Mouse (Mus musculus): ENCODE measurements around the gene Nepro. TPM values are rescaled to one million over a fixed set of nuclear protein-coding genes. Genes with fewer than 3 reads are reported as not detected.

Nepro gene
- polyA plus RNA-seq, 1 experiment from 2014 or later: 13.2 TPM

- Histone ChIP-seq H3K4me1 (replicated peaks; ENCODE audit: control insufficient read depth, insufficient read depth, low read length) (0 out of 2 replicates have a peak, but pooled peaks cover 4% of the 10 kb centered on the region), H3K36me3 (ENCODE audit: control insufficient read depth, insufficient read depth, low read length) (no peaks in the 10 kb centered on the region), H3K9me3 (ENCODE audit: control insufficient read depth, low read length) (no peaks in the 10 kb centered on the region), H3K27ac (ENCODE audit: low read depth, low read length) (peak overlapping the region; percentile 39; the same call in 1 of the 2 replicates), H3K4me2 (ENCODE audit: low read depth, low read length, severe bottlenecking) (no peak overlapping the region), H3K4me3 (ENCODE audit: low read depth, low read length) (no peak overlapping the region), H3K9ac (ENCODE audit: low read length) (no peak overlapping the region), H3K27me3 (ENCODE audit: control insufficient read depth, insufficient read depth, low read length) (no peaks in the 10 kb centered on the region)
- WGBS: 47% methylated on average over 12 of the region's 12 CpGs
- ATAC-seq (replicated peaks; ENCODE audit: low FRiP score) (peak; percentile 61), DNase-seq (ENCODE audit: low spot score) (peak; percentile 52)
Measured at GRCm38 (mm10) chr16:44695859-44696620, 28.1 kb upstream of the Nepro start.

- 93% methylated on average over 5 of the region's 5 CpGs for WGBS
- ATAC-seq (replicated peaks; ENCODE audit: low FRiP score): no peak
Measured at GRCm38 (mm10) chr16:44697473-44698205, 26.5 kb upstream of the Nepro start.

GRCm38 (mm10) chr16:44701155-44701554, 22.9 kb upstream of the Nepro start:
- Histone ChIP-seq H3K27ac (ENCODE audit: low read depth, low read length) (no peak overlapping the region), H3K9me3 (ENCODE audit: control insufficient read depth, low read length) (no peaks in the 10 kb centered on the region), H3K4me3 (ENCODE audit: low read depth, low read length) (no peak overlapping the region), H3K27me3 (ENCODE audit: control insufficient read depth, insufficient read depth, low read length) (no peaks in the 10 kb centered on the region), H3K4me1 (replicated peaks; ENCODE audit: control insufficient read depth, insufficient read depth, low read length) (0 out of 2 replicates have a peak, but pooled peaks cover 2% of the 10 kb centered on the region), H3K36me3 (ENCODE audit: control insufficient read depth, insufficient read depth, low read length) (no peaks in the 10 kb centered on the region), H3K4me2 (ENCODE audit: low read depth, low read length, severe bottlenecking) (no peak overlapping the region), H3K9ac (ENCODE audit: low read length) (no peak overlapping the region)
- no peak for DNase-seq (ENCODE audit: low spot score)
- 75% methylated on average over 3 of the region's 3 CpGs for WGBS
- ATAC-seq (replicated peaks; ENCODE audit: low FRiP score): no peak

More at GRCm38 (mm10) chr16:44697473-44698205, 26.5 kb upstream of the Nepro start:
- Histone ChIP-seq H3K4me1 (replicated peaks; ENCODE audit: control insufficient read depth, insufficient read depth, low read length) (0 out of 2 replicates have a peak, but pooled peaks cover 4% of the 10 kb centered on the region), H3K4me3 (ENCODE audit: low read depth, low read length) (no peak overlapping the region), H3K27me3 (ENCODE audit: control insufficient read depth, insufficient read depth, low read length) (no peaks in the 10 kb centered on the region), H3K9me3 (ENCODE audit: control insufficient read depth, low read length) (no peaks in the 10 kb centered on the region), H3K27ac (ENCODE audit: low read depth, low read length) (no peak overlapping the region), H3K9ac (ENCODE audit: low read length) (no peak overlapping the region), H3K4me2 (ENCODE audit: low read depth, low read length, severe bottlenecking) (no peak overlapping the region), H3K36me3 (ENCODE audit: control insufficient read depth, insufficient read depth, low read length) (no peaks in the 10 kb centered on the region)
- DNase-seq (ENCODE audit: low spot score): no peak

GRCm38 (mm10) chr16:44702272-44702671, 21.8 kb upstream of the Nepro start:
- Histone ChIP-seq H3K9ac (ENCODE audit: low read length) (no peak overlapping the region), H3K4me1 (replicated peaks; ENCODE audit: control insufficient read depth, insufficient read depth, low read length) (0 out of 2 replicates have a peak, but pooled peaks cover 2% of the 10 kb centered on the region), H3K27ac (ENCODE audit: low read depth, low read length) (no peak overlapping the region), H3K27me3 (ENCODE audit: control insufficient read depth, insufficient read depth, low read length) (no peaks in the 10 kb centered on the region), H3K4me3 (ENCODE audit: low read depth, low read length) (no peak overlapping the region), H3K9me3 (ENCODE audit: control insufficient read depth, low read length) (no peaks in the 10 kb centered on the region), H3K4me2 (ENCODE audit: low read depth, low read length, severe bottlenecking) (no peak overlapping the region), H3K36me3 (ENCODE audit: control insufficient read depth, insufficient read depth, low read length) (no peaks in the 10 kb centered on the region)
- ATAC-seq (replicated peaks; ENCODE audit: low FRiP score) (no peak), DNase-seq (ENCODE audit: low spot score) (no peak)
- 72% methylated on average over 5 of the region's 5 CpGs for WGBS

- 0 out of 2 replicates have a peak, but pooled peaks cover 2% of the 10 kb centered on the region for H3K4me1 ChIP-seq (replicated peaks; ENCODE audit: control insufficient read depth, insufficient read depth, low read length)
- H3K9me3 ChIP-seq (ENCODE audit: control insufficient read depth, low read length): no peaks in the 10 kb centered on the region
- 66% methylated on average over 4 of the region's 4 CpGs for WGBS
- DNase-seq (ENCODE audit: low spot score): no peak
- H3K9ac ChIP-seq (ENCODE audit: low read length): no peak overlapping the region
- H3K27ac ChIP-seq (ENCODE audit: low read depth, low read length): no peak overlapping the region
- no peak overlapping the region for H3K4me2 ChIP-seq (ENCODE audit: low read depth, low read length, severe bottlenecking)
- H3K27me3 ChIP-seq (ENCODE audit: control insufficient read depth, insufficient read depth, low read length): no peaks in the 10 kb centered on the region
- no peak for ATAC-seq (replicated peaks; ENCODE audit: low FRiP score)
- H3K36me3 ChIP-seq (ENCODE audit: control insufficient read depth, insufficient read depth, low read length): no peaks in the 10 kb centered on the region
- no peak overlapping the region for H3K4me3 ChIP-seq (ENCODE audit: low read depth, low read length)
Measured at GRCm38 (mm10) chr16:44703458-44703857, 20.6 kb upstream of the Nepro start.

- peaks cover 3% of the 10 kb centered on the region; the same call in 1 of the 2 replicates for H3K4me1 ChIP-seq (replicated peaks; ENCODE audit: control insufficient read depth, insufficient read depth, low read length)
- WGBS: 32% methylated on average over 10 of the region's 10 CpGs
- H3K36me3 ChIP-seq (ENCODE audit: control insufficient read depth, insufficient read depth, low read length): no peaks in the 10 kb centered on the region; the same call in 1 of the 2 replicates
- no peak overlapping the region for H3K4me3 ChIP-seq (ENCODE audit: low read depth, low read length)
- H3K4me2 ChIP-seq (ENCODE audit: low read depth, low read length, severe bottlenecking): no peak overlapping the region
- ATAC-seq (replicated peaks; ENCODE audit: low FRiP score) (peak; percentile 73), DNase-seq (ENCODE audit: low spot score) (no peak)
- no peak overlapping the region for H3K27ac ChIP-seq (ENCODE audit: low read depth, low read length)
- H3K27me3 ChIP-seq (ENCODE audit: control insufficient read depth, insufficient read depth, low read length): no peaks in the 10 kb centered on the region
- no peak overlapping the region for H3K9ac ChIP-seq (ENCODE audit: low read length)
- H3K9me3 ChIP-seq (ENCODE audit: control insufficient read depth, low read length): no peaks in the 10 kb centered on the region
Measured at GRCm38 (mm10) chr16:44716305-44717140, 7.6 kb upstream of the Nepro start.

- Histone ChIP-seq H3K27ac (ENCODE audit: low read depth, low read length) (no peak overlapping the region), H3K27me3 (ENCODE audit: control insufficient read depth, insufficient read depth, low read length) (no peaks in the 10 kb centered on the region), H3K4me3 (ENCODE audit: low read depth, low read length) (no peak overlapping the region), H3K9me3 (ENCODE audit: control insufficient read depth, low read length) (no peaks in the 10 kb centered on the region), H3K36me3 (ENCODE audit: control insufficient read depth, insufficient read depth, low read length) (no peaks in the 10 kb centered on the region; the same call in 1 of the 2 replicates), H3K4me1 (replicated peaks; ENCODE audit: control insufficient read depth, insufficient read depth, low read length) (peaks cover 3% of the 10 kb centered on the region; the same call in 1 of the 2 replicates), H3K4me2 (ENCODE audit: low read depth, low read length, severe bottlenecking) (no peak overlapping the region), H3K9ac (ENCODE audit: low read length) (no peak overlapping the region)
- 75% methylated on average over 2 of the region's 2 CpGs for WGBS
- peak; percentile 56 for ATAC-seq (replicated peaks; ENCODE audit: low FRiP score)
- no peak for DNase-seq (ENCODE audit: low spot score)
Measured at GRCm38 (mm10) chr16:44717141-44717634, 6.9 kb upstream of the Nepro start.

GRCm38 (mm10) chr16:44717838-44718237, 6.3 kb upstream of the Nepro start:
- ATAC-seq (replicated peaks; ENCODE audit: low FRiP score) (0 out of 2 replicates have a peak, but pooled peaks have one; percentile 37), DNase-seq (ENCODE audit: low spot score) (no peak)
- Histone ChIP-seq H3K27me3 (ENCODE audit: control insufficient read depth, insufficient read depth, low read length) (no peaks in the 10 kb centered on the region), H3K27ac (ENCODE audit: low read depth, low read length) (no peak overlapping the region), H3K9me3 (ENCODE audit: control insufficient read depth, low read length) (no peaks in the 10 kb centered on the region), H3K4me1 (replicated peaks; ENCODE audit: control insufficient read depth, insufficient read depth, low read length) (peaks cover 3% of the 10 kb centered on the region; the same call in 1 of the 2 replicates), H3K36me3 (ENCODE audit: control insufficient read depth, insufficient read depth, low read length) (no peaks in the 10 kb centered on the region; the same call in 1 of the 2 replicates), H3K4me3 (ENCODE audit: low read depth, low read length) (no peak overlapping the region), H3K4me2 (ENCODE audit: low read depth, low read length, severe bottlenecking) (no peak overlapping the region), H3K9ac (ENCODE audit: low read length) (no peak overlapping the region)
- WGBS: 77% methylated on average over 2 of the region's 2 CpGs
